Mouse (Mus musculus) stomach, postnatal 0 days (tissue): ENCODE measurements around the gene Gjc3.

ENCODE experiments used
- CTCF ChIP-seq: IDR thresholded peaks from 2 replicates; pipeline ENCODE4 v1.5.1; 2016; ENCODE audit warnings: antibody characterized with exemption, low read depth, mild to moderate bottlenecking, moderate library complexity
- EP300 ChIP-seq: optimal IDR thresholded peaks from 2 replicates; pipeline ENCODE3; 2016; ENCODE audit warnings: antibody characterized with exemption

- TF ChIP-seq CTCF (no peak), EP300 (no peak)
Measured at GRCm38 (mm10) chr5:137986351-137986750, 23.5 kb upstream of the Gjc3 start.
